13 mouse cellular contexts compared by ENCODE assay signal in the genomic region with DNA sequence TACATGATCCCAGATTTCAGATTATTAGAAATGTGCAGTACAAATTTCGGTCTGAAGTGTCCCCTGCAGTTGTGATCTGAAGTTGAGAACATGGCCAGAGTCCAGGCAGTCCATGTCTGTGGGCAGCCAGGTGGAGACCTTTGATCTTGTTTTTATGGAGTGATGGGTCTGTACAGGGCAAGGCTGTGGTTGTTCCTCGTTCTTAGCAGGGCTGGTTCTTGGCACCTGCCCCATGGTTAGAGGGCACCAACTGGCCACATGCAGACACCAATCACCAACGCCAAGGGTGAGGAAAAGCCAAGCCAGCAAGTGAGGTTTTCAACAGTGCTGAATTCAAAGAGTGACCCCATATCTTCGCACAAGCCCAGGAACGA.
DNase-seq lines count a peak whose midpoint lies in the region; ATAC-seq lines count a peak whose summit lies in the region.
"Had no signal": no experiment of that assay in that cellular context is flagged by ENCODE, and none has a peak within 500 bp of the region (broad histone marks: within the 10 kb centered on the region; RNA-seq: fewer than 3 reads in every experiment).

No protein-coding gene starts in this region.

- DNase-seq in cerebellum, postnatal 4 days (ENCODE audit: low spot score in 2 of 2), result no peak
- DNase-seq in liver, embryonic 13.5 days, result no peak
- peak; percentile 96 for DNase-seq in kidney, adult 9 months
- no peak for DNase-seq in spleen, postnatal 36 days (ENCODE audit: low spot score in 2 of 2)
- DNase-seq in ovary, postnatal 14 days (ENCODE audit: low spot score), result no peak
- DNase-seq in natural killer cell, adult 2 months (ENCODE audit: low spot score in 2 of 2), result no peak

- H3K27me3 ChIP-seq in liver, embryonic 13.5 days, result peaks cover 8% of the 10 kb centered on the region; the same call in 1 of the 2 replicates
- peaks cover 4% of the 10 kb centered on the region; the same call in 1 of the 2 replicates for H3K27me3 ChIP-seq in liver, embryonic 12.5 days (replicated peaks)
- H3K27me3 ChIP-seq: embryonic facial prominence, embryonic 12.5 days; megakaryocyte, embryonic 14.5 days; Patski had no signal

- H3K27ac ChIP-seq in liver, embryonic 13.5 days, result no peak overlapping the region; the same call in 1 of the 2 replicates
- no peak overlapping the region for H3K27ac ChIP-seq in liver, embryonic 12.5 days
- H3K27ac ChIP-seq: embryonic facial prominence, embryonic 12.5 days; heart, embryonic 13.5 days had no signal

- H3K4me2 ChIP-seq in liver, embryonic 13.5 days, result no peak overlapping the region
- H3K4me2 ChIP-seq in liver, embryonic 12.5 days, result no peak overlapping the region
- H3K4me2 ChIP-seq: embryonic facial prominence, embryonic 12.5 days; heart, embryonic 13.5 days had no signal

- WGBS in liver, embryonic 13.5 days (ENCODE audit: insufficient replicate concordance), result 57% methylated on average over 5 of the region's 5 CpGs
- 59% methylated on average over 5 of the region's 5 CpGs for WGBS in liver, embryonic 12.5 days (ENCODE audit: insufficient replicate concordance)

- H3K9me3 ChIP-seq in liver, embryonic 13.5 days (replicated peaks), result no peaks in the 10 kb centered on the region
- H3K9me3 ChIP-seq in liver, embryonic 12.5 days (replicated peaks), result no peaks in the 10 kb centered on the region
- H3K9me3 ChIP-seq: embryonic facial prominence, embryonic 12.5 days; heart, embryonic 13.5 days; megakaryocyte, embryonic 14.5 days had no signal

- ATAC-seq in cerebellum, adult (ENCODE audit: insufficient number of reproducible peaks, low FRiP score, low TSS enrichment), result 0 out of 2 replicates have a peak, but pooled peaks have one; percentile 52
- ATAC-seq in liver, embryonic 13.5 days (ENCODE audit: low read depth), result peak; percentile 62
- ATAC-seq in liver, embryonic 12.5 days, result no peak
- ATAC-seq: intestine, embryonic 16.5 days; Patski had no signal

- no peak overlapping the region for H3K4me3 ChIP-seq in liver, embryonic 13.5 days (replicated peaks)
- H3K4me3 ChIP-seq in liver, embryonic 12.5 days, result no peak overlapping the region
- H3K4me3 ChIP-seq: embryonic facial prominence, embryonic 12.5 days; heart, embryonic 13.5 days; megakaryocyte, embryonic 14.5 days had no signal

- H3K36me3 ChIP-seq in liver, embryonic 13.5 days, result no peaks in the 10 kb centered on the region
- H3K36me3 ChIP-seq in liver, embryonic 12.5 days, result no peaks in the 10 kb centered on the region
- H3K36me3 ChIP-seq: embryonic facial prominence, embryonic 12.5 days; heart, embryonic 13.5 days had no signal

- no peak overlapping the region for H3K9ac ChIP-seq in liver, embryonic 13.5 days
- H3K9ac ChIP-seq in liver, embryonic 12.5 days, result no peak overlapping the region
- H3K9ac ChIP-seq: embryonic facial prominence, embryonic 12.5 days; heart, embryonic 13.5 days had no signal

- H3K4me1 ChIP-seq in liver, embryonic 13.5 days (replicated peaks), result peaks cover 13% of the 10 kb centered on the region
- peaks cover 9% of the 10 kb centered on the region; the same call in 1 of the 2 replicates for H3K4me1 ChIP-seq in liver, embryonic 12.5 days
